Mouse (Mus musculus): ENCODE data around the gene Jazf1. TPM values are rescaled to one million over a fixed set of nuclear protein-coding genes. Genes with fewer than 3 reads are reported as not detected.

Jazf1 gene
- total RNA-seq, 2 experiments from 2014 or later: 74.2 to 86.2 TPM

- intact Hi-C loops (cut with DNase I): no loop called here
- no peak for DNase-seq (ENCODE audit: extremely low spot score in 1 of 2, low spot score in 2 of 2)
These were observed 50.9 kb downstream of the Jazf1 start for GRCm38 (mm10) chr6:53017357-53018205.

GRCm38 (mm10) chr6:53014460-53015455, 53.7 kb downstream of the Jazf1 start:
- DNase-seq (ENCODE audit: extremely low spot score in 1 of 2, low spot score in 2 of 2): no peak
- intact Hi-C loops (cut with DNase I): no loop called here

- DNase-seq (ENCODE audit: extremely low spot score in 1 of 2, low spot score in 2 of 2): no peak
- intact Hi-C loops (cut with DNase I): no loop called here
These were observed 58.1 kb downstream of the Jazf1 start for GRCm38 (mm10) chr6:53010286-53010685.

GRCm38 (mm10) chr6:53006032-53006431, 62.4 kb downstream of the Jazf1 start:
- intact Hi-C loops (cut with DNase I): no loop called here
- DNase-seq (ENCODE audit: extremely low spot score in 1 of 2, low spot score in 2 of 2): no peak

- no peak for DNase-seq (ENCODE audit: extremely low spot score in 1 of 2, low spot score in 2 of 2)
- intact Hi-C loops (cut with DNase I): no loop called here
These were observed 62.9 kb downstream of the Jazf1 start for GRCm38 (mm10) chr6:53005544-53005943.

- intact Hi-C loops (cut with DNase I): no loop called here
- no peak for DNase-seq (ENCODE audit: extremely low spot score in 1 of 2, low spot score in 2 of 2)
These were observed 77.6 kb downstream of the Jazf1 start for GRCm38 (mm10) chr6:52990816-52991215.

GRCm38 (mm10) chr6:52987905-52988640, 80.4 kb downstream of the Jazf1 start:
- intact Hi-C loops (cut with DNase I): no loop called here
- DNase-seq (ENCODE audit: extremely low spot score in 1 of 2, low spot score in 2 of 2): no peak

- intact Hi-C loops (cut with DNase I): no loop called here
- DNase-seq (ENCODE audit: extremely low spot score in 1 of 2, low spot score in 2 of 2): no peak
These were observed 81.0 kb downstream of the Jazf1 start for GRCm38 (mm10) chr6:52987391-52987790.

- intact Hi-C loops (cut with DNase I): no loop called here
- DNase-seq (ENCODE audit: extremely low spot score in 1 of 2, low spot score in 2 of 2): no peak
These were observed 86.3 kb downstream of the Jazf1 start for GRCm38 (mm10) chr6:52982175-52982574.

GRCm38 (mm10) chr6:52979503-52979902, 88.9 kb downstream of the Jazf1 start:
- intact Hi-C loops (cut with DNase I): no loop called here
- DNase-seq (ENCODE audit: extremely low spot score in 1 of 2, low spot score in 2 of 2): no peak

- DNase-seq (ENCODE audit: extremely low spot score in 1 of 2, low spot score in 2 of 2): no peak
- intact Hi-C loops (cut with DNase I): no loop called here
These were observed 95.1 kb downstream of the Jazf1 start for GRCm38 (mm10) chr6:52973351-52973750.

- DNase-seq (ENCODE audit: extremely low spot score in 1 of 2, low spot score in 2 of 2): no peak
- intact Hi-C loops (cut with DNase I): no loop called here
These were observed 96.3 kb downstream of the Jazf1 start for GRCm38 (mm10) chr6:52972138-52972537.

- intact Hi-C loops (cut with DNase I): loop anchor here (5.0 kb wide), 1 partner anchor 42 kb away; no protein-coding TSS in a partner anchor
- DNase-seq (ENCODE audit: extremely low spot score in 1 of 2, low spot score in 2 of 2): peak; percentile 72 to 80
These were observed 98.6 kb downstream of the Jazf1 start for GRCm38 (mm10) chr6:52969717-52970261.

GRCm38 (mm10) chr6:52968346-52968891, 100.0 kb downstream of the Jazf1 start:
- intact Hi-C loops (cut with DNase I): loop anchor here (5.0 kb wide), 1 partner anchor 41 kb away; no protein-coding TSS in a partner anchor
- DNase-seq (ENCODE audit: extremely low spot score in 1 of 2, low spot score in 2 of 2): no peak

GRCm38 (mm10) chr6:52967557-52968270, 100.7 kb downstream of the Jazf1 start:
- no peak for DNase-seq (ENCODE audit: extremely low spot score in 1 of 2, low spot score in 2 of 2)
- intact Hi-C loops (cut with DNase I): loop anchor here (5.0 kb wide), 1 partner anchor 40 kb away; no protein-coding TSS in a partner anchor

- intact Hi-C loops (cut with DNase I): loop anchor here (5.0 kb wide), 1 partner anchor 39 kb away; no protein-coding TSS in a partner anchor
- DNase-seq (ENCODE audit: extremely low spot score in 1 of 2, low spot score in 2 of 2): no peak
These were observed 102.4 kb downstream of the Jazf1 start for GRCm38 (mm10) chr6:52966001-52966400.

- intact Hi-C loops (cut with DNase I): loop anchor here (5.0 kb wide), 1 partner anchor 38 kb away; no protein-coding TSS in a partner anchor
- DNase-seq (ENCODE audit: extremely low spot score in 1 of 2, low spot score in 2 of 2): no peak
These were observed 103.1 kb downstream of the Jazf1 start for GRCm38 (mm10) chr6:52965340-52965739.
